Mouse (Mus musculus) c-Kit-positive CD71-negative TER-119-negative erythroid progenitor cells, embryonic 14.5 days (primary cell): ENCODE data around the gene Pitpnb.

Source experiments
- DNase-seq: peaks from one replicate; pipeline ENCODE4 v3.0.0-alpha.2; 2013; ENCODE audit warnings: low read depth

The Pitpnb gene

DNA sequence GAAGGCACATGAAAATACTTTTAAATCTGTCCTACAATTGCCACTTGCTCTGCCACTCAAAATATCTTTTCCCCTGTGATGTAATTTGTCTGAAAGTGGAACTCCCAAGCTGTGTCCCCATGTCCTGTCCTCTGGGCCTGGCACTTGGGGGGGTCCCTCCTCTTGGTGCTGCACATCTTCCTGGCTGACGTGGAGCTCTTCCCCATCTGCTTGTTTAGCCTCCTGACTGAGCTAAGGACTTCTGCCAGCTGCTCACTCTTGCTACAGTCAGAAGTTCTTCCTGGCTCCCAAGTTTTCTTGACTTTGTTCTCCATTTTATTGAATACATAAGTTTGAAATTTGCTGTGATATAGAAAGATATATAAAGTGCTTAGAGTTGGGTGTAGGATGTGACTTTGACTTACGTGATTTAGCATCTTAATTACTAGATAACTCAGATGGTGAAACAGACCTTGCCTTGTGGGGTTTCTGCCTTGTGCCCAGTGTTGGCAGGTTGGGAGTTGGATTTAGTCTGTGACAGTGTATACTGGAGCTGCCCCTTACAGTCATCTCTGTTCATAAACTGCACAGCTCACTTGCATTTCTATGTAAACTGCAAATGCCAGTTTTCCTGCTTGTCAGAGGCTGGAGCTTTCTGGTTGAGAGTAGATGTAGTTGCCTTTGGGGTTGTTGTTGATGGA lies 14.3 kb downstream of the Pitpnb start:
- no peak for DNase-seq

DNA sequence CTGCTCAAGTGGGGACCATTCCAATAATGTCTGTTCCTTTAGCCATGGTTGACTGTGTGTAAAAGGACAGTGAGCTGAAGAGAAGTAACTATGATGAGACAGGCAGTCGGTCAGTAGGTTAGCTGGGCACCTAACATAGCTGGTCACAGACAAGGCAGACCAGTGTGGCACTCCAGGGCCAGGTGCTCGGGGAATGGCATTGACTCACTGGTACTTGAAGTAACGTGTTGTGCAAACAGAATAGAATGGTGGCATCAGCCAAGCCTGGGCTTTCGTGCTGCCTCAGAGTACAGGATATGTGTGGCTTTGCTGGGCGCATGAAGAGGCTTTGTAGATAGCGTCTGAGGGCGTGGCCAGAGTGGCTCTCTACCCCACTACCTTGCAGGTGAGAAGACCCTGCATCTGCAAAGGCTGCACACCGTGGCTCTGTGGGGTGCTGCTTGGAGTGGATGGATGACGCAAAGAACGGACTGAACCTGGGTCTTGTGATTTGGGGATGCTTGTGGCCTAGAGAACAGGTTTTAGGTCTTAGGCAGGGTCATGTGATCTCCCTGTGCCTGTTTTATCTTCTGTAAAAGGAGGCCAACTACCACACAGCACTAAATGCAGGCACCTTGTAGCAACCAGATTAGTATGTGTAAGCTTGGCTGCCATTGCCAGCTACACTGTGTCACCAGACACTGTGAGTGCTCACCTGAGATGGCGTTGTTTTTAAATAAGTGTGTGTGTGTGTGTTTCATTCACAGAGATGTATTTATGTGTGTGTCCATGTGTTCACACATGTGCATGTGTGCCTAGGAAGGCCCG lies 26.5 kb downstream of the Pitpnb start:
- no peak for DNase-seq

DNA sequence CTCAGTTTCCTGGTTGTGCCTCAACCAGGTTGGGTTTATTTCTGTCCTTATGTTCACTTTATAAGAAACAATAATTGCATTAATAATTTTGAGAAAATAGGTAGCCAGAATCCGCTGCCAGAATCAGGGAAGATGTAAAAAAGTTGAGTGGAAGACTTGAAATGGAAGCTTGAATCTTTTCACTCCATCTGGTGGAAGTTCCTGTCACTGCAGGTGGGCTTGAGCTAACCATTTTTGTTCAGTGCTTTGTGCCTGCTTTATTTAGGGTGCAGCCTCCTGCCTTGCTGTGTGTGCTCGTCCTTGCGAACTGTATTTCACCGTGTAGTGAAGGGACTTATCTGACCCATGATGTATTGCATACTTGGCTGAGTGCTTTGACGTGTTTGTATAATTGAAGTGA lies 30.0 kb downstream of the Pitpnb start:
- DNase-seq: no peak

DNA sequence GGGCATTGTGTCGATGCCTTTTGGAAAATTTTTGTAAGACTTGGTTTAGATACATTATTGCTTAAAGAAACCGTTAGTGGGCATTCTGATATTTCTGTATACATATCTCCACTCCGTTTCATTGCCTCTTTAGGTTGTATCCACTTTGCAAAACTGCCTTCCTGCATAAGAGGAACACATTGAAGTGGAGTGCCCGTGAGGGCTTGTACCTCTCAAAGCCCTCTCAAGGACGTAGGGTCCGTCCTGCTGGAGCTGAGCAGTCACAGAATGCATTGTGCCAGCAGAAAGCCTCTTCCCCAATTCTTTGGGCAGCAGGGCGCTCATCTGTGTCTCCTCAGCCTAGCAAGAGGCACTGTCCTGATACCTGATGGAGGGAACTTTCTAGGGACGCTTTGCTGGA lies 30.5 kb downstream of the Pitpnb start:
- no peak for DNase-seq

DNA sequence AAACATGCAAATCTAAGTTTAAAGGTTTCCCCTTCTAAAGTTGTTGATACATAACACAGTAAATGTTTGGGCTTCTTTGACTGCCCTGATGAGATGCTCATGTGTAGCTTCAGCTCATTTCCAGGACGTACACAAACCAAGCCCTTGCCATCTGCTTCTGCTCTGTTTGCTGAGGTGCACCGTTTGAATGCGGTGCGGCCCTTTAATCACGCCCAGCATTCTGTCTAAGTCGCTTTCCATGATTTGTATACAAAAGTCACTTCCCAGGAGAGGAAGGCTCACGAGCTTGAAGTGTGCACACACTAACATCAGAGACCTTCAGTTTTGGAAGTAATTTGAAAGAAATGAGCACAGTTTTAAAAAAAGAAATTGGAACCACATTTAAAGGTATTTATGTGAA lies 31.3 kb downstream of the Pitpnb start:
- DNase-seq: no peak

DNA sequence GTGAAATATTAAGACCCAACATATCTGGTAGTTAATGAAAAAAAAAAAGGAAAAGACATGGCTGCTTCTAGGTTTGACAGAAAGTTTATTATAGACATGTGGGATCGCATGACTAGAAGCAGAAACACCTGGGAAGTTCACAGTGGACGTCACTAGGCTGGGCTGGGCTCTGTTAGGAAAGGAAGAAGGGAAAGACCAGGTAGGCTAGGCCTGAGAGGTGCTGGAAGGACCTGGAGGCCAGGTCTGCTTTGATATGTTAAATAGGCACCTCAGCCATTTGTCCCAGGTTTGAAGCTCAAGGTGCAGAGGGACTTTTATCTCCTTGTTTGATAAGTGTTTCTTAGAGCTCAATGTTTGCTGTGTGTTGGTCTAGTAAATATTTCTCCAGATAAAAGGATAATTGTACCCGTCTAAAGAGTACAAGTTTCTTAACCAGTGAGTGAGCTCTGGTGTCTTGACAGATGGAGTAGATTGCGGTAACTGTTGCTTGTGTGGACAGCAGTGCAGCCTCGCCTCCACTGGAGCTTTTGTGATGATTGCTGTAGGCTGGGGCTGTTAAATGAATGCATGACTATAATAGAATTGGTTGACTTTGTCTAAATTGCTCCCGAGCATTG lies 33.0 kb downstream of the Pitpnb start:
- no peak for DNase-seq

DNA sequence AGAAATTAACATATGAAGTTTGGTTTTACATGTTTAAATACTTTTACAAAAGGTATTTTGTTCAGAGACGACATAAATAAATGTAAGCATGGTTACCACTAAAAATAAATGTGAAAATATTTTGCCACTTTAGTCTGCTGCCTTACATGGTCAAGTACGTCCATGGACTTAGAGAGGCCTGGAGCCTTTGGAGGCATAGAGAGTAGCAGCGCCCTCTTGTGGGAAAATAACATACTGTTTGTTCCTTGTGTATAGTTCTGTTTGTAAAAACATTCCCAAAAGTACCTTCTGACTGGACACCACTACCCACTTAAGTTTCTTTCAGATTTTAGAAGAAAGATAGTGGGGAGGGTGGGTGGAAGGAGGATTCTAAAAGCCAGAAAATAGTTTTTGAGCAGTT lies 34.0 kb downstream of the Pitpnb start:
- peak; percentile 52 for DNase-seq

DNA sequence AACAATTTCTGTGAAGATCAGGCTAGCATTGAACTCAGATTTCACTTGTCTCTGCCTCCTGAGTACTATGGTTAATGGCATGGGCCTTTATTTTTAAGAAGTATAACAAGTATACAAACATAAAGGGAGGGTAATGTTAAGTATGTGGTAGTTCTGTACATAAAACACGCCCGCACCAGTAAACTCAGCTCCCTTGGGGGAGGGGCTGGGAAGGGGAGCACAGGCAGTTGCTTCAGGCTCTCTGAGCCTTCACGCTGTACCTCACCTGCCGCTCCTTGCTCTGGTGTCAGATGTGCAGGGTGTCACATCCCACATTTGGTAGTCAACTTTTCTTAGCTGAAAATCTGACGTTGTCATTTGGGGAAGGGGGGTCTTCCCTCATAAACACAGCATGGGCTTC lies 35.6 kb downstream of the Pitpnb start:
- DNase-seq: no peak

DNA sequence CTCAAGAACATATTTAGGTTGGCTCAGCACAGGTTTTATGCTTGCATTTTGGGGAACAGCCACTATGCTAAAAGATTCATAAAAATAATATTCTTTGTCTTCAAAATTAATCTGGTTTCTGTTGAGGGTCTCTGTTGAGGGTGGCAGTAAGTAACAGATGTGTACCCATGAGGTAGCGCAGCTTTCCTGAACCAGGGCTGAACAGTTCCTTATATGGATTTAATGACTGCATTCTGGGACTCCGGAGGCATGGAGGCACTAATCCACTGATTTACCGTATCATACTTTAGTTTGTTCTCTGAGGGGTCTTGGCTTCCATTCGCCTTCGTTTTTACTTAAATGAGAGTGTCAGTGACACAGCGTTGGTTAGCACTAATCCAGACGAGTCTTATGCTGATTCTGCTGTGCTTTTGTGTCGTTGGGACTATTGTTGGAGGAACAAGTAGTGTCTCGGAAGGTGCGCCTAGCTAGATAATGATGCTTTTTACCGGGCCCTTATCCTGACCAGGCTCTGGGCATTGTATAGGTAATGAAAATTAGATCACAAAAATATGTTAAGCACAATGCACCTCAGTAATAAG lies 37.5 kb downstream of the Pitpnb start:
- no peak for DNase-seq

DNA sequence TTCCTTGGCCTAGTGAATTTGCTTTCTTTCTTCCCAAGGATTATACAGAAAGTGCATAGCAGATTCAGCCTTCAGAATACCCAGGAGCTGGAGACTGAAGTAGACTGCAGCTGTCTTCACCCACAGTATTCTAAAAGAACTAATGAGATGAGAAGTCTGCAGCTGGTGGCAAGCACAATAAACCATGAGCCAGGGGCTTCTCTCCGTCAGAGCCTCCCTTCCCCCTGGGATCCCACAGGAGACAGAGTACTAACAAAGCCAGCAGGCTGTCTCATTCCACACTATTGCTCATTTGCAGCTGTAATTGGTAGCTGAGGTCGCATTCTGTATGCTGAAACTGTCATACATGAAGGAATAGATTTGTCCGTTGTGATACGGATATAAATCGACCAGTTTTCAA lies 38.0 kb downstream of the Pitpnb start:
- DNase-seq: no peak

DNA sequence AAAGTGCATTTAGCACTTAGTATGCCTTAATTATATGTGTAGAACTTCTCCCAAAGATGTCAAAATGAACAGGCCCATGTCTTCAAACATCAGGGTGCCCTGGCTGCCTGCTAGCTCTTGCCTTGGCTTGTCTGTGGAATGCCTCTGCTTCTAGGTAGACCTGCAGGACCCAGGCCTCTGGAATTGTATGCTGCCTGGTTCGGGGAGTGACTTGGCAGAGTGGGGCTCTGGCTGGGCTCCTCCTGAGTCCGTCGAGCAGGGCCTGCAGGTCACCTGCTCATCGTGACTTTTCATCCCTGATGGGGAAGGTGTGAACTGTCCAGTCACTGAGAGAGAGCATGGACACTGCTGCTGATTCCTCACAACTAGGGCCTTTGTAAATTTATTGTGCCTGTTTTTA lies 45.1 kb downstream of the Pitpnb start:
- no peak for DNase-seq

DNA sequence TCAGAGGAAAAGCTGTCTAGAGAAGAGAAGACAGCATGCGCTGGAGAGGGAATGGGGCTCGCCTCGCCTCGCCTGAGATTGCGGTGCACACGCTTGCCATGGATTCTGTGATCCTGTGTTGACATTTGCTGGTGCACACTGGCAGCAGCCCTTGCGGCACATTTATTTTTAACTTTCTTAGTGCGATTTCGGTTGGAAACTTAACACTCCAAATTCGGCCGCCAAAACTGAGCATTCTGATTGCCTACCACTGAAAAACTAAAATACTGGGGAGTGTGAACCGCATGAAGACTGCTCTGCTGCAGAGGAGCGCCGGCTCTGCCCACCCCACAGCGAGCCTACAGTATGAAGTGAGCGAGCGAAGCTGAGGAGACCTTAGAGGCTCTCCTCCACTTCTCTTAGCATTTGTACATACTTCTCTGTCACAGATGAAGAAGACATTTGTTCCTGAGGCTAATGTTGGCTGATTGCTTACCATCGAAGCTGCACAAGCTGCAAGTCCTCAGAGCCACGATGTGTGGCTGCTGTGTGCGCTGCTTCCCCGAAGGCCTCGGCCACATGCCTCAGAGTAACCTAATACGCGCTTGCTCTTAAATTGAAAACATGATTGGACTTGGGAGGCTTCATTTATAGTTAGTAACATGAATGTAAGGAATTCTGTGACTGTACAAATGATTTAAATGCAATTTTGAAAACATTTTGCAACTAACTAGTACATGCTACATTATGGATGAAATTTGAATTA lies 45.9 kb downstream of the Pitpnb start:
- DNase-seq: no peak

DNA sequence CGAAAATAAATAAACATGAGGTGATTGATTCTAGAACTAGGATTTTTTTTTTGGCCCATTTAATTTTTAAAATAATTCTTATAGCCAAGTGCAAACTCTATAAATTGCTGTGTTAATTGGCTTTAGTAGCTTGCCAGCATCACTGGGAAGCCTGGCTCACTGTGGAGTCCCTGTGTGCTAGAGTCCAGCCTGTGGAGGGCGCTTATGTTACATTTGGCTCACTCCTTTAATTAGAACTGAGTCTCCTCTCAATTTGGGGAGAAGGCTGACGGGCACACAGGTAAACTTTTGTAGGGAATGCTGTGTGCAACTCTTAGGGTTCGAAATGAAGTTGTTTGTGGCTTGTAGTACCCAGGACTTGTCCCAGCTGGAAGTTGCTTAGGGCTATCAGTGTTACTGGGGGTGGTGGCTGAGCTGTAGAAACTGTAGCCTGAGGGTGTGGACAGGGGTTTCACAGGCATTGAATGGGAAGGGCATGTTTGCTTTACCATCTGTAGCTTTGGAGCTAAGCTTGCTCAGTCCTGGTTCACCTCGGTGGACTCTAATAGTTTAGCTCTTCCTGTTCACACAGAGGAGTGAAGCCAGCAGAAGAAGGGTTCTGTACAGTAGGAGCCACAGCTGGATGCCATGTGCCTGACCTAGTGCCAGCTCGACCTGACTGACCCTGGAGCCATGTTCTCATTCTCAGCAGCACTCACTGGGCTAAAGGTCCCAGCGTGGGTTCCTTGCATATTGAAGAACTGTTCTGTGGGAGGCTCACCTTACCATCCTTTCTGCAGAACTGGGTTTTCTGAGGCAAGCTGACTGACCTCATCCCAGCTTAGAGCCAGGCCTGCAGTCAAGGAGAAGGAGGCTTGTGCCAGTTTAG lies 47.8 kb downstream of the Pitpnb start:
- DNase-seq: no peak

DNA sequence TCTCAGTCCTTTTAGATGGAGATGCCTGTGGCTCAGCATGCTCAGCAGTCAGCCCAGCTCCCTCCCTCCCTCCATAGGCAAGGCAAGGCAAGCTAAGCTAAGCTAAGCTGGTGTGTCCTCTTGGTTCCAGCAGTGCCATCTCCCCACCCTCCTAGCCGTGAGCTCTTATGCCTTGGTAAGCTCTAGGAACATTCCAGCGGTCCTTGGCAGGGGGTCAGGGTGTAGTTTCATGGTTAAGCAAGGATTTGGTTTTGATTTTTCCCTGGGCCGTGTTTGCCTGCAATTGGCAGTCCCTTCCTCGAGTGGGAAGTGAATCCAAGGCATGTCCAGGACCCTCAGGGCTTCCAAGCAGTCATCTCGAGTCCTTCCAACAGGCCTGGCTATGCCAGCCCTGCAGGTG lies 52.8 kb downstream of the Pitpnb start:
- no peak for DNase-seq

DNA sequence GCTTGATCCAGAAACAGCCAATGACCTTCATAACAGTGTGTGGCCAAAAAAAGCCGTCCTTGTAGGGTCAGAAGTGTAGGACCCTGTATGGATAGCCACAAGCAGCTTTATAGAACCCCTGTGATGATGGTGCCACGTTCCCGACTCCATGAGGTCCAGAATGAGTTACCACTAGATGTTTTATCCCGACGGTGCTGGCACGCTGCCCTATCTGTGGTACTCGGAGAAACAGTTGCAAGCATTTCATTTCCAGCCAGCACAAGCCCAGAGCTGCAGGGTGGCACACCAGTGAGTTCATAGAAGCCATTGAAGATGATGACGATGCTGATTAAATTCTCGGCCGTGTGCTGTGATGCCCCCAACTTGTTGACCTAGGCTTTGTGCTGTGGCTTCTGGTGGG lies 60.3 kb downstream of the Pitpnb start:
- no peak for DNase-seq

DNA sequence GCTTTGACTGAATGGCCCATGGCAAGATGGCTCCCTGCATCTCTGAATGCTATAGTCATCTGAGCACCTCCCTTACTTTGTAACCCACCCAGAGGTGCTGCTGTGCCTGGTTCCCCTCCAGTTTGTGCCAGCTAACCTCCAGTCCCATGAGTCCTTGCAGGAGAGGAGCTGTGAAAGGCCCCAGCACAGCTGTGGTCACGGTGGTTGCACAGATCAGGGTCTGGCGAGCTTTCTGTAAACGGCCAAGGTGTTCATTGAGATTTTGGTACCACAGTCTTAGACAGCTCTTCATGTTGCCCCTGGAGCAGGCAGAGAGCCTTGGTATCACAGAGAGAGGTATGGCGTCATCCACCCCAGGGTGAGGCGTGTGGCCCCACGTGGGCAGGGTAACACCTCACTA lies 60.9 kb downstream of the Pitpnb start:
- DNase-seq: no peak

DNA sequence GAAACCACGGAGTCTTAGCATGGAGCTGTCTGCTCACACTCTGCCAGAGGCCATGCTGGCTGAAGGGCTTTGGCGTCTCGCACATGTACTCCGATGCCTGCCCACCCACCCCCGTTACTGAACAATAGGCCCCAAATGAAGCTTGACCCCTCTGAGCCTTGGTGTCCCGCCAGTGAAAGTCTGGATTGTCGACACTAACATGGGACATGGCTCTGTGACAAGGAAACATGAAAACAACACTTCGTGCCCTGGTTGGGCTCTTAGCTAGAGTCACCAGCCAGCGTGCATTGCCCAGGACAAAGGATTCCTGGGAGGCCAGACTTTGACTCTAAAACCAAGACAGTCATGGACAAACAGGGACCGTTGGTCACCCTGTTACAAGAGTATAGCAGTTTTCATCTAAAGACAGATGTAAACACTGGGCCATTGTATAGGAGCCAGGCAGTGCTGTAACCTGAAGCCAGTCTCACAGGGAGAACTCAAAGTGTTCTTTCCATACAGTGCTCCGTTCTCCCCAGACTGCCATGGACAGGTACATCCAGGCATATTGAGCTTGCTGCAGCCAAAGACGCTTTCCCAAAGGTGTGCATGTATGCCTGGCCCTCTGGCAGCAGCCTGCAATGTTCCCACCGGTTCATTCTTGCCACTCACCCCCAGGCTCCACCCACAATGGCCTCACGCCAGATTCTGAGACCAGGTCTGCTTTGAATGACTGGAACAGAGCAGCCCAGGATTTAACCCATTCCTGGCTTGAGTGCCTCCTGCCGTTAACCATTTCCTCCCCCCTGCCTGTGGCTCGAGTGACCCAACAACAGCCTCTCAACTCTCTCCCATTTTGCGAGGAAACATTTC lies 63.0 kb downstream of the Pitpnb start:
- DNase-seq: no peak

DNA sequence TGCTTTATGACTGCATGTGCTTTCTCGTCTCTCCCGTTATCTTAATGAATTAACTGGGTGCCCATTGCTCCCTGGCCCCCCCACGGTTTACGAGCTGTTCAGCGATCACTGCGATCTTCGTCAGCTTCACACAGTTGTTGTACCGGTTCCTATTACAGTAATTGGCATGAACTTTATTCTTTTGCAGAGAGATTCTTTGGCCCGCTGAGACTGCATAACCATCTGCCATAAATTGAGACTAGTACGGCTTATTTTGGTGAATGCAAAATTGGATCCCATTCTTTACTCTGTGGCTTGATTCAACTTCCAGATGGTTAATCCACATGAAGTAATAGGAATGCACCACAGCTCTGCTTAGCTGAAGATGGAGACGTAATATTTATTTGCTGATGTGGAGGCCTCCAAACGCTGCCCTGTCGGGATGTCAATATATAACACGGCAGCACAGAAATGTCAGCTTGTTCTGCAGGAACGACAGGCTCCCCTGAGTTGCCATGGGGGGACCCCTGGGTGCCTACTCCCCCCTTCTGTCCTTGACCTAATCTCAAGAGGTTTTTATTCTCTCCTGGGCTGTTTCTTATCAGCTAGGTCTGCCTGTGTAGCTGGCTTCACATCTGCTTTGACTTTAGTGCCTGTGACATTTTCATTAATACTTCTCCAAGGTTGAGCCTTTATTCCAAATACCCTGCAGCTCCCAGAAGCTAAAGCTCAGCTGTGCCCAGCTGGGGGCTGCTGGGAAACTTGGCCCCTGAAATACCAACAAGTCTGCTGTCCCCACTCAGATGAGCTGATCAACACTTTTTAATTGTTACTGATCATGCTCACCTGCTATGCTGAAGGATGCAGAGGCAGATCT lies 63.9 kb downstream of the Pitpnb start:
- no peak for DNase-seq

DNA sequence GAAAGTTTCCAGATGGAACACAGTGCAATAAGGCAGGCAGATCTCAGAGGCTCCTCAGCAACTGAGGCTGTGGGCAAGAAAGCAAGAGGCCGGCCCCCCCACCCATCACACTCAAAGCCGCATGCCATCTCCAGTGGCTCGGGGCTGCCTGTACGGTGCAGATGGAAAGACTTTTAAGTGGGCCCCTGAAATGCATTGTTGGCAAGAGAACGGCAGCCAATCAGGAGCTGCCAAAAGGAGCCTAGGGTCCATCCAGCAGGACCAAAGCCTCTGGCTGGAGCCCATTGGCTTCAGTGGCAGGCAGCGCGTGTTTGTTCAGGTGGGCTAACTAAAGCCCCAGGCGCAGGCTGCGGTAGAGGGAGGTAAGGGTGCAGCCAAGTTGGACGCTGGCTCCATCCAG lies 65.2 kb downstream of the Pitpnb start:
- no peak for DNase-seq
